Mouse (Mus musculus): ENCODE measurements around the gene Tmem14c.

GRCm38 (mm10) chr13:40971831-40972230 is 44.3 kb upstream of the Tmem14c start:
- TF ChIP-seq CTCF (conservative IDR thresholded peaks at IDR 0.05; ENCODE audit: low read length), result no peak
- TF ChIP-seq NANOG (IDR thresholded peaks at IDR 0.05; ENCODE audit: borderline replicate concordance, low read length), result no peak

All from E14TG2a.4 (cell line).